Mouse (Mus musculus): ENCODE data around the gene Ptov1. TPM values are rescaled to one million over a fixed set of nuclear protein-coding genes. Genes with fewer than 3 reads are reported as not detected.

The Ptov1 gene
- polyA plus RNA-seq, 1 experiment from 2014 or later: 218 TPM

GRCm38 (mm10) chr7:44838073-44838472, 31.5 kb downstream of the Ptov1 start:
- H3K27ac ChIP-seq (ENCODE audit: low read depth, low read length): no peak overlapping the region
- no peaks in the 10 kb centered on the region for H3K9me3 ChIP-seq (replicated peaks; ENCODE audit: control insufficient read depth, low read length)
- no peak for ATAC-seq (replicated peaks; ENCODE audit: insufficient number of reproducible peaks, low FRiP score, low TSS enrichment)
- H3K27me3 ChIP-seq (ENCODE audit: control insufficient read depth, insufficient read depth, low read length): peaks cover 13% of the 10 kb centered on the region
- WGBS (ENCODE audit: insufficient replicate concordance): 83% methylated on average over 6 of the region's 6 CpGs
- peaks cover 12% of the 10 kb centered on the region for H3K4me1 ChIP-seq (ENCODE audit: control insufficient read depth, insufficient read depth, low read length)
- H3K9ac ChIP-seq (ENCODE audit: low read depth, low read length): no peak overlapping the region
- H3K4me3 ChIP-seq (ENCODE audit: low read depth, low read length): no peak overlapping the region
- H3K4me2 ChIP-seq: no peak overlapping the region
- peaks cover 5% of the 10 kb centered on the region; the same call in 1 of the 2 replicates for H3K36me3 ChIP-seq (ENCODE audit: control insufficient read depth, insufficient read depth, low read length)

- Histone ChIP-seq H3K4me3 (ENCODE audit: low read depth, low read length) (no peak overlapping the region), H3K27ac (ENCODE audit: low read depth, low read length) (no peak overlapping the region), H3K36me3 (ENCODE audit: control insufficient read depth, insufficient read depth, low read length) (peaks cover 6% of the 10 kb centered on the region), H3K27me3 (ENCODE audit: control insufficient read depth, insufficient read depth, low read length) (peaks cover 13% of the 10 kb centered on the region), H3K9me3 (replicated peaks; ENCODE audit: control insufficient read depth, low read length) (no peaks in the 10 kb centered on the region), H3K9ac (ENCODE audit: low read depth, low read length) (no peak overlapping the region), H3K4me1 (ENCODE audit: control insufficient read depth, insufficient read depth, low read length) (peaks cover 12% of the 10 kb centered on the region), H3K4me2 (no peak overlapping the region)
- no peak for ATAC-seq (replicated peaks; ENCODE audit: insufficient number of reproducible peaks, low FRiP score, low TSS enrichment)
- WGBS (ENCODE audit: insufficient replicate concordance): 85% methylated on average over 9 of the region's 9 CpGs
Measured at GRCm38 (mm10) chr7:44836423-44837053, 33.0 kb downstream of the Ptov1 start.

GRCm38 (mm10) chr7:44836016-44836404, 33.6 kb downstream of the Ptov1 start:
- 39% methylated on average over 3 of the region's 3 CpGs for WGBS (ENCODE audit: insufficient replicate concordance)
- Histone ChIP-seq H3K4me2 (no peak overlapping the region), H3K9me3 (replicated peaks; ENCODE audit: control insufficient read depth, low read length) (no peaks in the 10 kb centered on the region), H3K9ac (ENCODE audit: low read depth, low read length) (no peak overlapping the region), H3K36me3 (ENCODE audit: control insufficient read depth, insufficient read depth, low read length) (peaks cover 9% of the 10 kb centered on the region), H3K27ac (ENCODE audit: low read depth, low read length) (no peak overlapping the region), H3K27me3 (ENCODE audit: control insufficient read depth, insufficient read depth, low read length) (peaks cover 13% of the 10 kb centered on the region), H3K4me3 (ENCODE audit: low read depth, low read length) (no peak overlapping the region), H3K4me1 (ENCODE audit: control insufficient read depth, insufficient read depth, low read length) (peaks cover 12% of the 10 kb centered on the region)
- ATAC-seq (replicated peaks; ENCODE audit: insufficient number of reproducible peaks, low FRiP score, low TSS enrichment): no peak

- Histone ChIP-seq H3K27ac (ENCODE audit: low read depth, low read length) (no peak overlapping the region), H3K9me3 (replicated peaks; ENCODE audit: control insufficient read depth, low read length) (no peaks in the 10 kb centered on the region), H3K4me3 (ENCODE audit: low read depth, low read length) (no peak overlapping the region), H3K4me2 (no peak overlapping the region), H3K36me3 (ENCODE audit: control insufficient read depth, insufficient read depth, low read length) (peaks cover 14% of the 10 kb centered on the region), H3K27me3 (ENCODE audit: control insufficient read depth, insufficient read depth, low read length) (peaks cover 11% of the 10 kb centered on the region), H3K9ac (ENCODE audit: low read depth, low read length) (no peak overlapping the region), H3K4me1 (ENCODE audit: control insufficient read depth, insufficient read depth, low read length) (peaks cover 12% of the 10 kb centered on the region)
- ATAC-seq (replicated peaks; ENCODE audit: insufficient number of reproducible peaks, low FRiP score, low TSS enrichment): no peak
- whole genome bisulfite sequencing (ENCODE audit: insufficient replicate concordance): 88% methylated on average over 1 of the region's 1 CpGs
Measured at GRCm38 (mm10) chr7:44835373-44836015, 34.1 kb downstream of the Ptov1 start.

- Histone ChIP-seq H3K9ac (ENCODE audit: low read depth, low read length) (no peak overlapping the region), H3K9me3 (replicated peaks; ENCODE audit: control insufficient read depth, low read length) (no peaks in the 10 kb centered on the region), H3K27ac (ENCODE audit: low read depth, low read length) (no peak overlapping the region), H3K27me3 (ENCODE audit: control insufficient read depth, insufficient read depth, low read length) (no peaks in the 10 kb centered on the region), H3K4me3 (ENCODE audit: low read depth, low read length) (no peak overlapping the region), H3K36me3 (ENCODE audit: control insufficient read depth, insufficient read depth, low read length) (peaks cover 37% of the 10 kb centered on the region), H3K4me1 (ENCODE audit: control insufficient read depth, insufficient read depth, low read length) (0 out of 2 replicates have a peak, but pooled peaks cover 2% of the 10 kb centered on the region), H3K4me2 (no peak overlapping the region)
- no peak for ATAC-seq (replicated peaks; ENCODE audit: insufficient number of reproducible peaks, low FRiP score, low TSS enrichment)
- 79% methylated on average over 4 of the region's 4 CpGs for WGBS (ENCODE audit: insufficient replicate concordance)
Measured at GRCm38 (mm10) chr7:44832763-44833162, 36.8 kb downstream of the Ptov1 start.

GRCm38 (mm10) chr7:44828706-44829105, 40.9 kb downstream of the Ptov1 start:
- Histone ChIP-seq H3K4me2 (no peak overlapping the region), H3K27ac (ENCODE audit: low read depth, low read length) (no peak overlapping the region), H3K4me3 (ENCODE audit: low read depth, low read length) (no peak overlapping the region), H3K27me3 (ENCODE audit: control insufficient read depth, insufficient read depth, low read length) (no peaks in the 10 kb centered on the region), H3K9ac (ENCODE audit: low read depth, low read length) (no peak overlapping the region), H3K36me3 (ENCODE audit: control insufficient read depth, insufficient read depth, low read length) (peaks cover 37% of the 10 kb centered on the region), H3K4me1 (ENCODE audit: control insufficient read depth, insufficient read depth, low read length) (peaks cover 13% of the 10 kb centered on the region), H3K9me3 (replicated peaks; ENCODE audit: control insufficient read depth, low read length) (no peaks in the 10 kb centered on the region)
- 93% methylated on average over 5 of the region's 5 CpGs for WGBS (ENCODE audit: insufficient replicate concordance)
- no peak for ATAC-seq (replicated peaks; ENCODE audit: insufficient number of reproducible peaks, low FRiP score, low TSS enrichment)

- Histone ChIP-seq H3K27me3 (ENCODE audit: control insufficient read depth, insufficient read depth, low read length) (no peaks in the 10 kb centered on the region), H3K9ac (ENCODE audit: low read depth, low read length) (no peak overlapping the region), H3K9me3 (replicated peaks; ENCODE audit: control insufficient read depth, low read length) (no peaks in the 10 kb centered on the region), H3K36me3 (ENCODE audit: control insufficient read depth, insufficient read depth, low read length) (peaks cover 32% of the 10 kb centered on the region), H3K4me3 (ENCODE audit: low read depth, low read length) (no peak overlapping the region), H3K27ac (ENCODE audit: low read depth, low read length) (no peak overlapping the region), H3K4me1 (ENCODE audit: control insufficient read depth, insufficient read depth, low read length) (peaks cover 20% of the 10 kb centered on the region), H3K4me2 (no peak overlapping the region)
- 89% methylated on average over 3 of the region's 3 CpGs for WGBS (ENCODE audit: insufficient replicate concordance)
- no peak for ATAC-seq (replicated peaks; ENCODE audit: insufficient number of reproducible peaks, low FRiP score, low TSS enrichment)
Measured at GRCm38 (mm10) chr7:44826771-44827170, 42.8 kb downstream of the Ptov1 start.

- WGBS (ENCODE audit: insufficient replicate concordance): 22% methylated on average over 3 of the region's 3 CpGs
- H3K4me1 ChIP-seq (ENCODE audit: control insufficient read depth, insufficient read depth, low read length): peaks cover 25% of the 10 kb centered on the region
- H3K9ac ChIP-seq (ENCODE audit: low read depth, low read length): no peak overlapping the region
- H3K4me3 ChIP-seq (ENCODE audit: low read depth, low read length): no peak overlapping the region
- no peak overlapping the region for H3K4me2 ChIP-seq
- H3K36me3 ChIP-seq (ENCODE audit: control insufficient read depth, insufficient read depth, low read length): peaks cover 16% of the 10 kb centered on the region
- H3K27ac ChIP-seq (ENCODE audit: low read depth, low read length): no peak overlapping the region
- no peaks in the 10 kb centered on the region for H3K9me3 ChIP-seq (replicated peaks; ENCODE audit: control insufficient read depth, low read length)
- no peak for ATAC-seq (replicated peaks; ENCODE audit: insufficient number of reproducible peaks, low FRiP score, low TSS enrichment)
- no peaks in the 10 kb centered on the region for H3K27me3 ChIP-seq (ENCODE audit: control insufficient read depth, insufficient read depth, low read length)
Measured at GRCm38 (mm10) chr7:44824872-44825271, 44.7 kb downstream of the Ptov1 start.

- Histone ChIP-seq H3K4me2 (no peak overlapping the region), H3K27me3 (ENCODE audit: control insufficient read depth, insufficient read depth, low read length) (no peaks in the 10 kb centered on the region), H3K36me3 (ENCODE audit: control insufficient read depth, insufficient read depth, low read length) (peaks cover 1% of the 10 kb centered on the region; the same call in 1 of the 2 replicates), H3K4me1 (ENCODE audit: control insufficient read depth, insufficient read depth, low read length) (peaks cover 39% of the 10 kb centered on the region), H3K9ac (ENCODE audit: low read depth, low read length) (no peak overlapping the region), H3K9me3 (replicated peaks; ENCODE audit: control insufficient read depth, low read length) (no peaks in the 10 kb centered on the region), H3K27ac (ENCODE audit: low read depth, low read length) (no peak overlapping the region), H3K4me3 (ENCODE audit: low read depth, low read length) (no peak overlapping the region)
- no peak for ATAC-seq (replicated peaks; ENCODE audit: insufficient number of reproducible peaks, low FRiP score, low TSS enrichment)
- WGBS (ENCODE audit: insufficient replicate concordance): 49% methylated on average over 7 of the region's 7 CpGs
Measured at GRCm38 (mm10) chr7:44823409-44823808, 46.2 kb downstream of the Ptov1 start.

All from heart, embryonic 11.5 days (tissue).